Mouse (Mus musculus) heart, adult 8-10 months (tissue): ENCODE data around the gene Olfr66. TPM values are rescaled to one million over a fixed set of nuclear protein-coding genes. Genes with fewer than 3 reads are reported as not detected.
A peak's percentile ranks its signal among the peaks of the same experiment; 100 is the strongest.

Experiments
- DNase-seq: peaks from one replicate; pipeline ENCODE4 v3.0.0; 2022; ENCODE audit warnings: low spot score
- total RNA-seq, 4 experiments: library from RNA; stranded (reverse); gene quantifications; 2 replicates each; pipeline ENCODE4 v1.2.4; 2022

Gene Olfr66
- total RNA-seq: not detected

- no peak for DNase-seq
These were observed at the start of gene Olfr66 for GRCm38 (mm10) chr7:103886152-103886551. Gene Olfr66 (minus strand): TSS chr7:103886252.

DNA sequence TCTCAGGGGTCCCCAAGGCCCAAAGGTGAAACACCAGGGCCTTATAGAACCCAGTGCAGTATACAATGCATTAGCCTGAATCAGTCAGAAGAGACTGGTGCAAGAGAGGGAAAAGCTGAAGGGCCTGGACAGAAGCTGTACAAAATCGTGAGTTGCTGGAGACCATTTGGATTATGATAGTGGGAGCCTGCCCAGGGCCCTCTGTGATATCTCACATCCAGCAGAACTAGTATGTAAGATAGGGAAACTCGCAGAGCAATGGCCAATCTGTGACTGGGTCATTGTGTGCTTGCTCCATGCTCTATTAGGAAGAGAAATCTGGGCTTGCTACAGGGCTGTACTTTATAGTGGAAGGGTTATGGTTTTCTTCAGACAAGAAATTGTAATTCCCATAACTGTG, 48.2 kb upstream of the Olfr66 start, which contains the start of gene Olfr632:
Gene Olfr632 (plus strand): TSS at position 84 of the 400 bp plus-strand sequence.
- DNase-seq: no peak

DNA sequence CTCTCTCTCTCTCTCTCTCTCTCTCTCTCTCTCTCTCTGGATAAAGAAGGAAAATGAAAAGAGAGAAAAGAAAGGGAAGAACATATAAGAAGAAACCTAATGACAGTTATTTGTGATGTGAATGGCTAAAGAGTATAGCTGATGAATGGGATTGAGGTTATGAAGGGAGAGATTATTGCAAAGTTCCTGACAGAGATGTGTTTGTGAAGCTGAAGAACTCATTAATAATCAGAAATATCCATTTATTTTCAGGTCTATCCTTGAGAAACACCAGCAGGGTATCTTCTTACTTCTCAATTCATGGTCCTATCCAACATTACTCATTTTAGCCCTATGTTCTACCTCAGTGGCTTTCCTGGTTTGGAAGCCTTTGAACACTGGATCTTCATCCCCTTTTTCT, 42.5 kb upstream of the Olfr66 start, which contains the start of gene Olfr631:
Gene Olfr631 (plus strand): TSS at position 301 of the 400 bp plus-strand sequence.
- no peak for DNase-seq

DNA sequence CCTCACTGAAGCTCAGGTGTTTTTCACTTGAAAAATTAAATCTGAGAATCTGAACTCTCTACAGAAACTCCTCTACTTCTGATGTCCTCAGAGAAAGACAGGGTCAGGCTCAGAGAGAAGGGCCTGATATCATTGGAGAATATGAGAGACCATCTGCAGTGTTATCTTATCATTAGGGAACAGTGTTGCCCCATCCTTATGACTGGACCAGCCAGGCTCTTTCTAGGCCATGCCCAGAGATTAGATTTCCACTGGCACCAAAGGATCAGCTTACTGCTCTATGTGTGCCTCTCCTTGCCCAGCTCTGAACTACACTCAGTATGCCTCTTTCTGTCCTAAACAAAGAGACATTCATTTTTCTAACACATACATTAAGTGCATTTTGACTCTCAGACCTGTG, 29.3 kb upstream of the Olfr66 start:
- DNase-seq: no peak

DNA sequence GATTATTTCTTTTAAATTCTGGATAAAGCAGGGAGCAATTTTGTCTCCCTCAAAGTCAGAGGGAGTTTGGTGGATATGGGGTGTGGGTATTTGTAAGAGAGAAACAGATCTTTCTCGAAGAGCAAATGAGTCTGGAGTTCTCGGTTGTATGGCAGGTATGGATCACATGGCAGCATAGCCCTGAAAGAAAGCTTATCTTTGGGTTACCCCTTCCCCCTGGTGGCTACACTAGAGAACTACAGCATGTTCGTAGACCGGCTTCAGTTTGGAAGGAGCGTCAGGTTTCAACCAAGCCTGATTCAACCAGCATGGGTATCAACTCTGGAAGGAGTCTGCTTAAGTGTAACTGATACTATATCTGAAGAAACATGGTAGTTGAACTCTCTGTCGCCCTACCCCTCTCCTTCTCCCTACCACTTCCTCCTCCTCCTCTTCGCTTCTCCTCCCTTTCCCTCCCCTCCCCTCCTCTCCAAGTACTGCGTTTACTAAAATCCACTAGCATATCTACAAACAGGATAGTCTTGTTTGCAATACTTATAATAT, 27.0 kb upstream of the Olfr66 start:
- DNase-seq: no peak

GRCm38 (mm10) chr7:103910047-103910446, 24.0 kb upstream of the Olfr66 start:
- no peak for DNase-seq

- DNase-seq: peak; percentile 10
These were observed 17.1 kb upstream of the Olfr66 start, which contains the start of gene Olfr65 for GRCm38 (mm10) chr7:103903187-103903586. Gene Olfr65 (plus strand): TSS chr7:103903487.

DNA sequence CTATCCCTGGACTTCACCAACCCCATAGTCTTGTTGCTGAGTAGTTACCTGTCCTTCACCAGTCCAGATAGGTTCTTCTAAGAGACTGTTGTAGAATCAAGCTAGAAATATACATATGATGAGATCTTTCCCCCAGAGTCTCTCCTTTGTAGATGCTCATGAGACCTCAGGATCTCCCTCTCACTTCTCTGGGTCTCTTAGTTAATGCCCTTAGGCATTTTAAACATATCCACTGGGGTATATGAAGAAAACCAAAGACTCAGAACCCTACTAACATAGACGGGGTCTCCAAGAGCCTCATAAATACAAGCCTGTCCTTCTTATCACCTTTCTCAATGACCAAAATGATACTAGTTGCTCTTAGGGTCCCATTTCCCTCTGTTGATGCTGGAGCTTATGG, 8.3 kb upstream of the Olfr66 start, which contains the start of gene Olfr64:
Gene Olfr64 (minus strand): TSS at position 101 of the 400 bp plus-strand sequence.
- no peak for DNase-seq

DNA sequence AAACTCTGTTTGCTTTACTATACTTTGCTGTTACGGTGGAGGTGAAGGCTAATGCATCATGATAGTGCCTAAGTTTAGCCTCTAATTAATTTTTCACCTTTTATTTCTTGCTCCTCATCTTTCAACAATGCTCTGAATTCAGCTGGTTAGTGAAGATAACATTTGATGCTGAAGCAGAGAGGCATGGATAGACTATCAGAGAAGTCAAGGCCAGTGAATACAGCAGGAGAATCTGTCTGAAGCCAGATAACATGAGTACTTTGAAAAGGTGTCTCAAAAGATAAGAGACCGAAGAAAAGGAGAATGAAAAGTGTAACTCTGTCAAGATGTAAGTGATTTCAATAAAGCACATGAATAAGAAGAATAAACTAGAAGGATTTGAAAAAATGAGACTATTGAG, 9.0 kb downstream of the Olfr66 start:
- DNase-seq: no peak

GRCm38 (mm10) chr7:103874451-103874850, 11.6 kb downstream of the Olfr66 start:
- no peak for DNase-seq

DNA sequence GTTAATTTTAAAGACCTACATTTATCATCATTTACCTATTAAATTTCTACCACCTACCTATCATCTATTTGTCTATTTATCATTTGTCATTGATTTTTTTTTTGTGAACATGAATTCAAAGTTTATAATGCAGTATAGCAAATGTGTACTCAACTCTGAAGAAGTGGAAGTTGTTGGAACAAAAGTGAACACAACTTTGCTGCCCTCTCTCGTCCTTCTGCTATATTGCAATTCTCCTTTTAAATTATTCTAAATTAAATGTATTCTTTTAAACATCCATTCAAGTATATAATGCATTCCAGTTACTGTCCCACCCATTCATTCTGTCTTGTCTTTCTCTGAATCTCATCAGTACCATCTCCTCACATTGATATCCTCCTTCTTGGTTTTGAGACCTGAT, 13.0 kb downstream of the Olfr66 start:
- no peak for DNase-seq

DNA sequence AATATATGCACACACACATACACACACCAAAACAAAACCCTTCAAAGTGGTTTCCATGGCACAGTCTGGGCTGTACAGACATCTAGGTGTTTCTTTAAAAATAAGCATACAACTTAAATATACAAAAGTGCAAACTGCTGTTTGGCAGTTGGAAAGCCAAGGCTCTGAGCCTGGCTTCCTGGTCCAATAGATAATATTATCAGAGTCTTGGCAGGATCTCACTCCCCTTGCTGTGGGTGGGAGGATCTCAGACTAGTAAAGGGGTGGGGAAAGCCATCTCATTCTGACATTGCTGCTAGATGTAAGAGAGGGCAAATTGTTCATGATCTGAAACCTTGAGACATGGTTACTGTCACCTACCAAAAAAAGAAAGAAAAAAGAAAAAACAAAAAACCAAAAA, 15.4 kb downstream of the Olfr66 start:
- DNase-seq: no peak

- no peak for DNase-seq
These were observed 20.3 kb downstream of the Olfr66 start for GRCm38 (mm10) chr7:103865716-103866115.

DNA sequence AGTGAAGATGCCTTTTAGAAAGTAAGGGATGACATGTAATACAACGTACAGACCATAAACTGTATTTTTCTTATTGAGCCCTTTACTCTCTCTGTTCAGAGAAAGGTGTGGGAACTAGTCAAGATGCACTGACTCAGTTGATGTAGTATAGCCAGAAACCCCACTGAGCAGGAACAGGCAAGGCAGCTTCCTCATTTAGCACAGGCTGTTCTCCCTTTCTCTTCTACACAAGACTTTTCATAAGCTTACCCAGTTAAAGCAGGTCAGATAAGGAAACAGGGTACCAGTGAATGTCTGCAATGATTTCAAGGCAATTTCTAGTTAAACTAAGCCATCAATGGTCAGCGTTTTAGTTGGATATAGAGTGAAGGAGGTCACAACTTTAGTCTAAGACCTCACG, 24.5 kb downstream of the Olfr66 start:
- DNase-seq: no peak

- DNase-seq: peak; percentile 19
These were observed 25.2 kb downstream of the Olfr66 start for GRCm38 (mm10) chr7:103860855-103861254.

GRCm38 (mm10) chr7:103859076-103859475, 27.0 kb downstream of the Olfr66 start:
- no peak for DNase-seq

GRCm38 (mm10) chr7:103854669-103855068, 31.4 kb downstream of the Olfr66 start:
- DNase-seq: no peak

DNA sequence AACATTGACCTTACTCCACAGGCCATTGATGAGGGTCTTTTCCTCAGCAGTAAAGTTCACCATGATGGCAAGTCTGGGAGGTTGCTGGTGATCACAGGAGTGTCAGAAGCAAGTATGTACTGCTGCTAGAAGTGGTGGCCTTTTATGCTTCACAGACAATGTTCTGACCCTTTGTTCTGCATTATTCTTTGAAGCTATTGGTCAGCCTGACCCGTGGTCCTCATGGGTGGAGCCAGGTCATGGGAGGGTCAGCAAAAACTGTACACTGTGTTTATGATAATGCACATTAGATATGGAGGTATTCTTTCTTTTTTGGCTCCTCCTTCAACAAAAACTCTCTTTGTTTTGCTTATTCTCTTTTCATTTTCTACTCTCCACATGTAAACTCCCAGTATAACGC, 33.0 kb downstream of the Olfr66 start, which contains the start of gene Hbb-y:
Gene Hbb-y (minus strand): TSS at position 127 of the 400 bp plus-strand sequence.
- DNase-seq: no peak

DNA sequence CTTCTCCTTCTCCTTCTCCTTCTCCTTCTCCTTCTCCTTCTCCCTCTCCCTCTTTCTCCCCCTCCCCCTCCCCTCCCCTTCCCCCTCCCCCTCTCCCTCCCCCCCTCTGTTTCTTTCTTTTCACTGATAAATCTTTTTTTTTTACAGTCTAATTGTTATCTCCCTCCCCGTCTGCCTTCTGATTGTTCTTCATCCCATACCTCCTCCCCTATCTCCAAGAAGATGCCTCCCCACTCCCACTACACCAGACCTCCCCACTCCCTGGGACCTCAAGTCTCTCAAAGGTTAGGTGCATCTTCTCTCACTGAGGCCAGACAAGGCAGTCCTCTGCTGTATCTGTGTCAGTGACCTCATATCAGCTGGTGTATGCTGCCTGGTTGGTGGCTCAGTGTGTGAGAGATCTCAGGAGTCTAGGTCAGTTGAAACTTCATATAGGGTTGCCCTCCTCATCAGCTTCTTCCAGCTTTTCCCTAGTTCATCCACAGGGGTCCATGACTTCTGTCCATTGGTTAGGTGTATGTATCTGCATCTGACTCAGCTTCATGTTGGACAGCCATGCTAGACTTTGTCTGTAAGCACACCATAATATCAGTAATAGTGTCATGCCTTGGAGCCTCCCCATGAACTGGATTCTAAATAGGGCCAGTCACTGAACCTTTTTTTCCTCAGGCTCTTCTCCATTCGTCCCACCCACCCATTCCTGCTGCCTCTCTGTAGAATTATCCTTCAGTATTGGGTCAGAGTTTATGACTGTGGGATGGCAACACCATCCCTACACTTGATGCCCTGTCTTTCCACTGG, 41.3 kb downstream of the Olfr66 start:
- DNase-seq: no peak

- no peak for DNase-seq
These were observed 43.0 kb downstream of the Olfr66 start, which contains the start of gene Hbb-bh1 for GRCm38 (mm10) chr7:103843034-103843433. Gene Hbb-bh1 (minus strand): TSS chr7:103843164.

- no peak for DNase-seq
These were observed 45.8 kb downstream of the Olfr66 start, which contains the start of gene Hbb-bh2 for GRCm38 (mm10) chr7:103840268-103840667. Gene Hbb-bh2 (minus strand): TSS chr7:103840520.
